Mouse (Mus musculus) kidney, postnatal 0 days (tissue): Measurements from ENCODE around the gene Osbpl3. TPM values are rescaled to one million over a fixed set of nuclear protein-coding genes. Genes with fewer than 3 reads are reported as not detected.

Experiments used
- ATAC-seq: fragments of 200-750 bp; cut with Nextera tagmentation; replicated peaks from 2 replicates; pipeline ENCODE4 v1.8.0; 2017; ENCODE audit warnings: low read depth, moderate number of reproducible peaks, moderate TSS enrichment, moderate library complexity; ENCODE audit not compliant: low FRiP score
- DNase-seq: peaks from one replicate; pipeline ENCODE4 v3.0.0-alpha.2; 2016; ENCODE audit warnings: low spot score
- H3K27ac ChIP-seq: fragments of 300-500 bp; sonication (generic); 2 replicates; pipeline ENCODE4 v1.5.1; 2014; ENCODE audit warnings: mild to moderate bottlenecking
- H3K27me3 ChIP-seq: fragments of 300-500 bp; sonication (generic); 2 replicates; pipeline ENCODE4 v1.6.1; 2014; ENCODE audit warnings: low read length, mixed read lengths; ENCODE audit not compliant: insufficient read depth
- H3K36me3 ChIP-seq: fragments of 300-500 bp; sonication (generic); 2 replicates; pipeline ENCODE4 v1.6.1; 2014; ENCODE audit warnings: low read length, mixed read lengths; ENCODE audit not compliant: insufficient read depth
- H3K4me1 ChIP-seq: fragments of 300-500 bp; sonication (generic); replicated peaks from 2 replicates; pipeline ENCODE4 v1.6.1; 2014; ENCODE audit warnings: antibody characterized with exemption, low read length, mixed read lengths; ENCODE audit not compliant: insufficient read depth
- H3K4me2 ChIP-seq: fragments of 300-500 bp; sonication (generic); 2 replicates; pipeline ENCODE4 v1.6.1; 2014; ENCODE audit warnings: mild to moderate bottlenecking, low read length, moderate library complexity, mixed read lengths
- H3K4me3 ChIP-seq: fragments of 300-500 bp; sonication (generic); replicated peaks from 2 replicates; pipeline ENCODE4 v1.5.1; 2014; ENCODE audit warnings: low read depth, low read length
- H3K9ac ChIP-seq: fragments of 300-500 bp; sonication (generic); 2 replicates; pipeline ENCODE4 v1.6.1; 2014; ENCODE audit warnings: low read depth, low read length
- H3K9me3 ChIP-seq: fragments of 300-500 bp; sonication (generic); replicated peaks from 2 replicates; pipeline ENCODE4 v1.6.1; 2016; ENCODE audit warnings: low read length, inconsistent platforms, mixed read lengths
- CTCF ChIP-seq: IDR thresholded peaks from 2 replicates; pipeline ENCODE4 v1.5.1; 2016; ENCODE audit warnings: antibody characterized with exemption, low read depth, mild to moderate bottlenecking, moderate library complexity
- WGBS: fragments of 180-500 bp; shearing (Covaris S2); extraction: QIAGEN DNeasy Blood & Tissue Kit; methylation state at CpG from one replicate; pipeline ENCODE4 v1.1.7; 2014; 5-methylcytosine and 5-hydroxymethylcytosine counted together
- polyA plus RNA-seq: library from polyadenylated mRNA; unstranded; fragments of >200 nt; fragmentation: Nextera tagmentation; extraction: Ambion mirVana; gene quantifications from 2 replicates; pipeline ENCODE4 v1.2.1, GENCODE M21; 2015

Gene Osbpl3
- polyA plus RNA-seq, 1 experiment from 2014 or later: 17.4 TPM

- Histone ChIP-seq H3K4me1 (peaks cover 14% of the 10 kb centered on the region), H3K27ac (peak overlapping the region; percentile 85), H3K4me2 (no peak overlapping the region), H3K9ac (no peak overlapping the region), H3K36me3 (no peaks in the 10 kb centered on the region), H3K27me3 (no peaks in the 10 kb centered on the region), H3K4me3 (no peak overlapping the region), H3K9me3 (no peaks in the 10 kb centered on the region)
- ATAC-seq (peak; percentile 62; the same call in 1 of the 2 replicates), DNase-seq (no peak)
- 55% methylated on average over 4 of the region's 4 CpGs for WGBS
- no peak for TF ChIP-seq CTCF
These were observed 37.0 kb downstream of the Osbpl3 start for GRCm38 (mm10) chr6:50418951-50419350.

DNA sequence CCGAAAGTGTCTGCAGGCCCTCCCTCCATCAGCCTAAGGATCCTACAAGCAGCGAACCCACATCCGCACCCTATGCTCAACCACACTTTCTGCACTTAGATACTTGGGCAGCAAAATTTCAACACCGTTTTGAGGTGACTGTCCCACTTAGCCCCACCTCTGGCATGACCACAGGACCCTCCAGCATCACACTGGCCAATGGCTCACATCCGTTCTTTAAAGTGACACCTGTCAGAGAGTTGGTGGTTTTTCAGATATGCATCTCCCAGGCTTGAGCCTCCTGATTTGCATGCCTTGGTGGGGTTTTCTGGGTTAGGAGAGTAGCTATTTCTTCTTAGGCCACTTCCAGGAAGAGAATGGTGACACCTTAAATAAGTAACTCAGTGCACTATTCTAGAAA lies 39.1 kb downstream of the Osbpl3 start:
- ATAC-seq: no peak
- no peak overlapping the region for H3K4me3 ChIP-seq
- 97% methylated on average over 5 of the region's 5 CpGs for whole genome bisulfite sequencing

DNA sequence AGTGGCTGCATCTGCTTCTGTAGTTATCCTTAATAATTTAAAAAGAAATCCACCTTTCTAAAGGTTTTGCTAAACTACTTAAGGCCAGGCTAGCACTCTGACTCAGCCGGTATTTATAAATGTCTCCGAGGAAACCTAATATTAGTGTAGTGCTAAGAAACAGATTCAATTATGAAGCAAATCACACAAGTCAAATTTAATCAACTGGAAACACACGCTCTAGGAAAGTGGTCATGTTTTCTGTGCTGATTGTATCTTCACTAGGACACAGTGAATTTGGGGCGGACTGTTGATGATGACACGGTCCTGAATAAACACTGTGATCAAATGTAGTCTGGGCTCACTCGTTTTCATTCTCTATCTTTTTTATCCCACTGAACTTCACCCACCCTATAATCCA lies 40.6 kb downstream of the Osbpl3 start:
- 55% methylated on average over 6 of the region's 6 CpGs for WGBS
- ATAC-seq (no peak), DNase-seq (no peak)
- no peak overlapping the region for H3K9ac ChIP-seq
- no peaks in the 10 kb centered on the region for H3K9me3 ChIP-seq
- H3K36me3 ChIP-seq: 0 out of 2 replicates have a peak, but pooled peaks cover 2% of the 10 kb centered on the region
- H3K27ac ChIP-seq: no peak overlapping the region
- no peak for TF ChIP-seq CTCF
- no peaks in the 10 kb centered on the region for H3K27me3 ChIP-seq
- no peak overlapping the region for H3K4me2 ChIP-seq
- no peak overlapping the region for H3K4me3 ChIP-seq
- peaks cover 14% of the 10 kb centered on the region for H3K4me1 ChIP-seq

More for the DNA sequence above, 39.1 kb downstream of the Osbpl3 start:
- DNase-seq: no peak
- H3K9me3 ChIP-seq: no peaks in the 10 kb centered on the region
- H3K36me3 ChIP-seq: no peaks in the 10 kb centered on the region
- no peak overlapping the region for H3K27ac ChIP-seq
- H3K9ac ChIP-seq: no peak overlapping the region
- no peak overlapping the region for H3K4me2 ChIP-seq
- peaks cover 14% of the 10 kb centered on the region for H3K4me1 ChIP-seq
- H3K27me3 ChIP-seq: no peaks in the 10 kb centered on the region
- TF ChIP-seq CTCF: no peak

DNA sequence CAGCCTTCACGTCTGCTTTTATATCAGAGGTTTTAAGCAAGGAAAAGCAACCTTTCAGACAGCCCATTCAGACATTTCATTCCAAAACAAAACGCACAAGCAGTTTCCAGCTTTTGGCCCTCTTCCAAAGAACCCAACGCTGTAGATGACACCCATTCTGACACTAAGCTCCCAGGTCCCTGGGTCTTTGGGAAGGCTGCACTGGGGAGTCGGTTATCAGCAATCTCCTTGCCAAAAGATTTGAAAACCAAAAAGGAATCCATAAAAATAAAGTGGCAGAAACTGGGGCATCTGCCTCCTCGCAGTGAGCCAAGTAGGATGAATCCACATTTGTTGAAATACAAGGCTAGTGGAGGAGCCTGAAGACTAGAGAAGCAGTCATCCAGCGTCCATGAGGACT lies 41.5 kb downstream of the Osbpl3 start:
- 49% methylated on average over 6 of the region's 6 CpGs for WGBS
- H3K4me1 ChIP-seq: peaks cover 12% of the 10 kb centered on the region
- no peak overlapping the region for H3K4me3 ChIP-seq
- 0 out of 2 replicates have a peak overlapping the region, but pooled peaks have one; percentile 13 for H3K9ac ChIP-seq
- ATAC-seq (no peak), DNase-seq (no peak)
- 0 out of 2 replicates have a peak, but pooled peaks cover 2% of the 10 kb centered on the region for H3K36me3 ChIP-seq
- TF ChIP-seq CTCF: no peak
- no peaks in the 10 kb centered on the region for H3K9me3 ChIP-seq
- no peak overlapping the region for H3K4me2 ChIP-seq
- no peaks in the 10 kb centered on the region for H3K27me3 ChIP-seq
- no peak overlapping the region for H3K27ac ChIP-seq

DNA sequence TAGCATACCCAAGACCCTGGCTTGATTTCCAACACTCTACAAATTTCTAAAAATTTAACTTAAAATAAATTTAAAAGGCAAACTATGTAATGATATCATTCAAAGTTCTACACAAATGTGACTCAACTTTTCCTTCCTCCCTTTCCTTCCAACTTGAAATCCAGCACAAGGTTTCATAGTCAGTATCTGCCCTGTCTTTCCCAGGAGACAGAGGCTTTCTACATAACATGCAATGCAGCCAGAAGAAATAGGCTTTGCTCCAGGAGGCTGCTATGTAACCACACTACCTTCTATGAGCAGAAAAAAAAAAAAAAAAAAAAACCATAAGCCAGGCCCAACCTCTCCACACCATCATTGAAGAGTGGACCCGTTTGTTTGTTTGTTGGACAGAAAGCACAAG lies 42.6 kb downstream of the Osbpl3 start:
- DNase-seq: no peak
- TF ChIP-seq CTCF: no peak

DNA sequence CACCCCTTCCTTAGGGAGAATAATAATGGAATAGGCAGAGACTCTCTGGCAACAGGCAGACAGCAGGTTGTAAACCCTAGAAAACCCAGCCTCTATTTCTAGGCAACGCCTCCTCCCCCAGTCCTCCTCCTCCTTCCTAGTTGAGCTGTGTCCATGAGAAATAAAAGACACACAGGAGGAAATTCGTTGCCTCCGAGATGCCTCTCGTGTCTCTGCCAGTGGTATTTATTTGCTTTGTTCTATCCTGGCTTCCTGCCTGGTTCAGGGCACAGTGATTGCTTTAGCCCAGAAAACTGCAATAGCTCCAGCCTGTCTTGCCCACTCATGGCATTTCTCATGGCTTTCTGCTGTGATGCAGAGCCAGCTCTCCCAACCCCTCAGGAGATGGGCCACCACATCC lies 43.8 kb downstream of the Osbpl3 start:
- Histone ChIP-seq H3K4me2 (no peak overlapping the region), H3K4me1 (peaks cover 7% of the 10 kb centered on the region), H3K27me3 (no peaks in the 10 kb centered on the region), H3K9me3 (no peaks in the 10 kb centered on the region), H3K9ac (no peak overlapping the region), H3K4me3 (no peak overlapping the region), H3K27ac (no peak overlapping the region), H3K36me3 (0 out of 2 replicates have a peak, but pooled peaks cover 2% of the 10 kb centered on the region)
- no peak for TF ChIP-seq CTCF
- ATAC-seq: no peak
- DNase-seq: peak; percentile 66
- WGBS: 15% methylated on average over 4 of the region's 4 CpGs

More for the DNA sequence above, 42.6 kb downstream of the Osbpl3 start:
- Histone ChIP-seq H3K4me1 (peaks cover 7% of the 10 kb centered on the region), H3K4me2 (no peak overlapping the region), H3K36me3 (0 out of 2 replicates have a peak, but pooled peaks cover 2% of the 10 kb centered on the region), H3K9ac (no peak overlapping the region), H3K4me3 (no peak overlapping the region), H3K9me3 (no peaks in the 10 kb centered on the region), H3K27me3 (no peaks in the 10 kb centered on the region), H3K27ac (no peak overlapping the region)
- WGBS: 84% methylated on average over 1 of the region's 1 CpGs
- ATAC-seq: no peak

GRCm38 (mm10) chr6:50404698-50405097 lies 51.3 kb downstream of the Osbpl3 start:
- H3K36me3 ChIP-seq: no peaks in the 10 kb centered on the region
- H3K9ac ChIP-seq: no peak overlapping the region
- H3K27ac ChIP-seq: no peak overlapping the region
- H3K4me2 ChIP-seq: no peak overlapping the region
- H3K4me3 ChIP-seq: no peak overlapping the region
- no peaks in the 10 kb centered on the region for H3K9me3 ChIP-seq
- DNase-seq: peak; percentile 68
- peak; percentile 81; the same call in 1 of the 2 replicates for ATAC-seq
- no peaks in the 10 kb centered on the region for H3K27me3 ChIP-seq
- 0 out of 2 replicates have a peak, but pooled peaks cover 10% of the 10 kb centered on the region for H3K4me1 ChIP-seq
- WGBS: 46% methylated on average over 11 of the region's 11 CpGs
- no peak for TF ChIP-seq CTCF
